Mouse (Mus musculus): Measurements from ENCODE around the gene Pdzd4. TPM values are rescaled to one million over a fixed set of nuclear protein-coding genes. Genes with fewer than 3 reads are reported as not detected.

Pdzd4 gene
- polyA plus RNA-seq, 1 experiment from 2014 or later, result 5.9 TPM

Other genes starting within 250 kb of the Pdzd4 start
- 0.22 and 0.31 TPM in 2 replicates for gene Dusp9, start 185.6 kb downstream of the Pdzd4 start, polyA plus RNA-seq (2014; fragmentation: Nextera tagmentation; extraction: Ambion mirVana)
- gene Pnck, start 164.9 kb downstream of the Pdzd4 start, polyA plus RNA-seq (2014; fragmentation: Nextera tagmentation; extraction: Ambion mirVana), result 138 and 176 TPM in 2 replicates
- 8.9 and 9.5 TPM in 2 replicates for gene Slc6a8, start 151.8 kb downstream of the Pdzd4 start, polyA plus RNA-seq (2014; fragmentation: Nextera tagmentation; extraction: Ambion mirVana)
- 106 and 116 TPM in 2 replicates for gene Bcap31, start 108.8 kb downstream of the Pdzd4 start, polyA plus RNA-seq (2014; fragmentation: Nextera tagmentation; extraction: Ambion mirVana)
- 7.1 and 8.7 TPM in 2 replicates for gene Abcd1, start 108.4 kb downstream of the Pdzd4 start, polyA plus RNA-seq (2014; fragmentation: Nextera tagmentation; extraction: Ambion mirVana)
- gene Plxnb3, start 67.9 kb downstream of the Pdzd4 start, polyA plus RNA-seq (2014; fragmentation: Nextera tagmentation; extraction: Ambion mirVana), result 0.12 and 0.19 TPM in 2 replicates
- 1.5 and 2.5 TPM in 2 replicates for gene Srpk3, start 50.6 kb downstream of the Pdzd4 start, polyA plus RNA-seq (2014; fragmentation: Nextera tagmentation; extraction: Ambion mirVana)
- 248 and 252 TPM in 2 replicates for gene Idh3g, start 38.1 kb downstream of the Pdzd4 start, polyA plus RNA-seq (2014; fragmentation: Nextera tagmentation; extraction: Ambion mirVana)
- gene Ssr4, start 37.9 kb downstream of the Pdzd4 start, polyA plus RNA-seq (2014; fragmentation: Nextera tagmentation; extraction: Ambion mirVana), result 152 and 162 TPM in 2 replicates
- gene Avpr2, start 67.1 kb upstream of the Pdzd4 start, polyA plus RNA-seq (2014; fragmentation: Nextera tagmentation; extraction: Ambion mirVana), result not detected in 2 replicates
- gene L1cam, start 71.1 kb upstream of the Pdzd4 start, polyA plus RNA-seq (2014; fragmentation: Nextera tagmentation; extraction: Ambion mirVana), result 84.0 and 103 TPM in 2 replicates
- 1.8 and 2.1 TPM in 2 replicates for gene Arhgap4, start 96.9 kb upstream of the Pdzd4 start, polyA plus RNA-seq (2014; fragmentation: Nextera tagmentation; extraction: Ambion mirVana)
- gene Naa10, start 97.0 kb upstream of the Pdzd4 start, polyA plus RNA-seq (2014; fragmentation: Nextera tagmentation; extraction: Ambion mirVana), result 82.2 and 89.0 TPM in 2 replicates
- gene Renbp, start 105.9 kb upstream of the Pdzd4 start, polyA plus RNA-seq (2014; fragmentation: Nextera tagmentation; extraction: Ambion mirVana), result 3.0 and 11.1 TPM in 2 replicates
- 61.5 and 73.2 TPM in 2 replicates for gene Hcfc1, start 141.4 kb upstream of the Pdzd4 start, polyA plus RNA-seq (2014; fragmentation: Nextera tagmentation; extraction: Ambion mirVana)
- 24.5 and 28.6 TPM in 2 replicates for gene Irak1, start 198.9 kb upstream of the Pdzd4 start, polyA plus RNA-seq (2014; fragmentation: Nextera tagmentation; extraction: Ambion mirVana)